Mouse (Mus musculus) cerebellum, postnatal 10 days (tissue): Measurements from ENCODE around the gene Hmg20b.
A peak's percentile ranks its signal among the peaks of the same experiment; 100 is the strongest.

Source experiments
- DNase-seq, 2 experiments: peaks; one replicate each; pipeline ENCODE4 v3.0.0; 2021; ENCODE audit warnings: mixed read lengths in 2 of 2

Gene Hmg20b

DNA sequence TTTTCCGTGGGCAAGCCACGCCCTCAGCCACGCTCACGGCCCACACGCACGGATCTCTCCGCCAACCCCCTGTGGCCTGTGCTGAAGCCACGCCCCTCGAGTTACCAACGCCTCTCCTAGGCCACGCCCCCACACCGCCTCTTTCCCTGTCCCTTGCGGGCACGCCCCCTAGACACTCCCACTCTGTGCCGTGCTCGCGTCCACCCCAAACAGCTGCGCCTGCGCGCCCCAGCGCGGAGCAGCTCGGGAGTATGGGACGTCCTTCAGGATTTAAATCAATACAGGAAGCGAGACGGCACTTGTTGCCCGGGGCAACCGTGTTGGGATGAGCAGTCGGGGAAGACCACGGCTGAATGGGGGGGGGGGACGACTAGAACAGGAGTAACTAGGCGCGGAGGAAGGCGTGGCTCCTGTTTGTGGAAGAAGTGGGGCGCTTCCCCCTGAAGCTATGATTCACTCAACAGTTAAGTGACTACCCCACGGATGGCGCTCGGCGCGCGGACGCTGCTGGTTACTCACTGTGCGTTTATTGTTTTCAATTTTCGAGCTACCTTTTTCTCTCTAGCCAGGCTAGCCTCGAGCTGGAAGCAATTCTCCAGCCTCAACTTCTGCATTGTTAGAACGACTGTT lies 28.4 kb upstream of the Hmg20b start:
- peak; percentile 100 for DNase-seq

DNA sequence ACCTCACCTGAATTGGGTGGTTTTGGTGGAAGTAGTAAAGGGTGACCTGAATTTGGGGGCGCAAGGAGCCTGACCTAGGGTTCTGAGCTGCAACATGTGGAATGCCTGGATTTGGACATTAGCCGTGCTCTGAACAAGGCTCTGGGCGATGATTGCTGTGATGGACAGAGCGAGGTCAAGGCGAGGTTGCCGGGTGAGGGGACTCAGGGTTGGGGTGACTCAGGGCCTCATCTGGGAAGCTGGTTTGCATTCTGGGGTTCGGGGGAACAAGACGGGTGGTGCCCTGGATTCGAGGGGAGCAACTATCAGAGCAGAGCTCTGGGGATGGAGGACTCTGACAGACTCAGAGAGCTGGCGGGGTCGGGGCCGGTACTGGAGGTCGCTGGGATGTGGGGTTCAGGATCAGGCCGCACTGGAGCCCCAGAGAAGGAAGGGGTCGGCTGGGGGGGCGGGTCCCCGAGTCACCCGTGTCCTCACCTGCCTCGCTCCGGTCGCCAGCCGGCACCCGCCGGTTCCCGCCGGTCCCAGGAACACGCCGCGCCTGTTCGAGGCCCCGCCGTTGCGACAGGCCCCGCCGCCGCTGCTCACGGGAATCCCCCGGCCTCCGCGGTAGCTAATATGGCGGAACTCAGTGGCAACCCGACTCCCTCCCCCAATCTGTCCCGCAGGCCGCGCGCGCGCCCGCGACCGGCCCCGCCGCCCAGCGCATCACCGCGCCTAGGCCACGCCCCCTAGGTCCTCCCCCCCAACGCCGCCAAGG lies 27.7 kb upstream of the Hmg20b start, which contains the start of gene Fzr1:
TSS of gene Fzr1 (minus strand) at position 724 of the 760 bp plus-strand sequence.
- DNase-seq: no peak

DNA sequence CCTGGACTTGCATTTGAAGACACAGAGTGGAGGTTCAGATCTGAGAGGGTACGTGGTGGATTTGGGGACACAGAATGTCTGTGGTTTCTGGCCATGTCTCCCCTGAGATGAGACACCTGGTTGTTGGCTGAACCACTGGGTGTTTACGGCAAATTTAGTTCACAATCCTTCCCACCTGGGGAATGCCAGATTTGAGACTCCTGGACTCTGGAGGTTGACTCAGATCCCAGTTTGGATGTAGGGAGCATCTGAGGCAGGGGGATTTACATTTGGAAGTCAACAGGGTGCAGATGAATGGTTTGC lies 27.0 kb upstream of the Hmg20b start:
- peak in 1 of 2 experiments; percentile 4 for DNase-seq

DNA sequence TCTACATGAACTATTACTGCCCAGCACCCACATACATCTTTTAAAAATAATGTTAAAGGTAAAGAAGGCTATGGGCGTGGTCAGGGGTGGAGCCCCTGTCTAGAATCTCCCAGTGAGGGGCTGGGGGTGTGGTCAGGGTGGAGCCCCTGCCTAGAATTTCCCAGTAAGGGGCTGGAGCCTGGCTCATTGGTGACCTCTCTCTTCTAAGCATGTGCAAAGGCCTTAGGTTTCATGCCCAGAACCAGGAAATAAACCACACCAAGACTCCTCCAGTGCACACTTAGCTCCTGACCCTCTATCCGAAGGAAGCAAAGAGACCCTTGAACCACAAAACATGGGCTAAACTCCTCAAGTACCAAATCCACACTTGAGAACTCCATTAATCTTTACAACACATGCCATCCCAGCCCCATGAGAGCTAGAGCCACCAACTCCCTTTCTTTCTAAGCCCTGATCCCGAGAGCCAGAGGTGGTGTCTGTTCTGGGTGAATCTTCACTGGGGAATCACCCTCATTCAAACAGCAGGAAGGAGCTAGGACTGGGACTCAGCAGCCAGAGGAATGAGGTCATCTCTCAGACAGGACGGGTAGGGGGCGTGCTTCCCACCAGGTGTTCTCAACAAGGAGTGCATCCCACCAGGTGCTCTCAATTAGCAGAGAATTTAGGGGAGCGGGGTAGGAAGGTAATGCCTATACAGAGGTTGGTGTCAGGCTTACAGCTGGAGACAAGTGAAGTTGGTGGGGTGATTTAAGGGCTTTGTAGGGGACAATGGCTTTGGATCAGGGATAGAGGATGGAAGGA lies 26.5 kb upstream of the Hmg20b start:
- peak in 1 of 2 experiments; percentile 39 for DNase-seq

DNA sequence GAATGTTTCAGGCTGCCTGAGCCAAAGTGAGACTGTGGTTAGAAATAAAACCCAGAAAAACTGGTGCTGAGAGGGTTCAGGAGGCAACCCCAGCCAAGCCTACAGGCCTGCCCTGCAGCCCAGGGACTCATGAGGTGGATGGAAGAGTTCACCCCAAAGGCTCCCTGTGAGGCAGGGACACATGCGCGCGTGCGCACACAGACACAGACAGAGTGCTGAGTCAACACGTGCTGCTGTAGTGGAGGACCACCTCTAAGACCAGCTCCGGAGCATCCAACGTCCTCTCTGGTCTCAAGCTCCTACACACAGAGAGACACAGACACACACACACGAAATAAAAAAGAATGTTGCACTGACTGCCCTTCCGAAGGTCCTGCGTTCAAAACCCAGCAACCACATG lies 25.0 kb upstream of the Hmg20b start:
- DNase-seq: no peak

DNA sequence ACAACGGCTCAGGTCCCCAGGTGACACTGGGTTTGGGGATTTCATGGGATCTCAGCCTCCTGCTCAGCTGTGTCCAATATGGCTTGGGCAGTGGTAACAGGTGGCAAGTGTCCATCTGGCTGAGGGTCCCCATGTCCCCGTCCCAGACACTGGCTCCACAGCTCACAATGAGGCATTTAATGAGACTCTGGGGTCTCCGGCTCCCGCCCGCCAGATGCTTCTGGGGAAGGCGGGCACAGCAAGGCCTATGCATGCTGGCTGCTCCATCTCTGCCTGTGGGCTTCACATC lies 16.9 kb upstream of the Hmg20b start:
- DNase-seq: peak; percentile 49 to 61

DNA sequence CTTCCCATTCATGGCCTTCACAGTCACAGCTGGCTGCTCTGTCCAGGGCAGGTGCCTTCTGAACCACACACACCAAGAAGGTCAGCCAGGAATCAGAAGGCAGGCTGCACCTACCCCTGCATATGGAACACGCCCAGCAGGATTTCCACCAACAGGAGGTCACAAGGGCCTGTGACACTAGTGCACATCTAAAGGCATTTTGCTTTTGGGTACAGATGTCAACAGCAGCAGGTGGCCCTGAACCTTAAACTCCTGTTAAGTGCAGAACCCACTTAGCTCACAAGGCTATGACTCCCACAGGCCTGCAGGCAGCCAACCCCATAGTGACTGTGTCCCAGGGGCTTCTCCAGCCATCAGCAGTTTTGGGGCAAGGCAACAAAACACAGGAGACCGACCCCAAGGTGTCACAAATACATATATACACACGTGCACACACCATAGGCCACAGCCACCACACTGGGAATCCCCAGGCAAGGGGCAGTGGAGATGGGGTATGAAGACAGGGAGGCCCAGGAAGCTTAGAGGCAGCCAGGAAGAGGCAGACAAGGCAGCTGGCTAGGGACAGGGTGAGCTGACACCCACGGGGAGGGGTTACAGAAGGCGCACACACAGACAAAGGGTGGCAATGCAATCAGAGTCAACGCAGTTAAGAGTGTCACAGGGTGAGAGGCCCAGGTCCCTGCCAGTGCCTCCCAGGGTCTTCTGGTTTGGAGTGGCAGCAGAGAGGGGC lies 16.4 kb upstream of the Hmg20b start:
- DNase-seq: no peak

DNA sequence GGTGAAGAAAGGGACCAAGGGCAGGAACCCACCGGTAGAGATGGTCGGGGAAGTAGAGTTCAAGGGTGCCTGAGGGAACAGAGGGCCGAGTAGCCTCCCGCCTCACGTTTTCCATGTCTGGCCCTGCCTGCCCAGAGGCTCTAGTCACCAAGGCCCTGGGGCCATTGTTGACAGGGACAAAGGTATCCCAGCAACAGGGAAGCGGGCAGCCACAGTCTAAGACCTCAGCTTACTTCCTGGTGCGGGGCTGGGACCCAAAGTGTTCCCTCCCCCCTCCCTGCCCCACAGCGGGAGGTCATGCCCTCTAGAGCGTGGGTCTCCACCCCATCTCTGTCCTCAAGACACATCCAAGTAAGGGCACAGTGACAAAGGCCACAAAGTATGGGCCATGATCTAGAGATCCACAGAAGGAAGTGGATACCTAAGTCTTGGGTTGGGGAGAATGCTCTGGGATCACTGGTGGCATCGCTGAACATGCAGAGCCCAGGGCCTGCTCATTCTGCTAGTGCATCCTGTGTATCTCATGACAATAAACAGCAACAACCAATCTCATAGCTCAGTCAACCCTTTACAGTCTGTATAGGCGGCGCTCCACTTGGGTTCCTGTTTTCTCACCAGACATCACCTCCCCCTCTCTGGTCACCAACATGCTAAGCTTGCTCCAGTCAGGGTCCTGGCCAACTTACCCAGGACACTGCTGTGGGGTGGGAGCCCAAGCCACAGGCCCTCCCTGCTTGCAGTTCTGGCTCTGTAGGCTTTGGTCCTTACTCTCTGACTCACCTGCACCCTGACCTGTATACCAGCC lies 15.6 kb upstream of the Hmg20b start, which contains the start of gene 4930404N11Rik:
TSS of gene 4930404N11Rik (minus strand) at position 145 of the 805 bp plus-strand sequence.
- peak; percentile 37 to 38 for DNase-seq

DNA sequence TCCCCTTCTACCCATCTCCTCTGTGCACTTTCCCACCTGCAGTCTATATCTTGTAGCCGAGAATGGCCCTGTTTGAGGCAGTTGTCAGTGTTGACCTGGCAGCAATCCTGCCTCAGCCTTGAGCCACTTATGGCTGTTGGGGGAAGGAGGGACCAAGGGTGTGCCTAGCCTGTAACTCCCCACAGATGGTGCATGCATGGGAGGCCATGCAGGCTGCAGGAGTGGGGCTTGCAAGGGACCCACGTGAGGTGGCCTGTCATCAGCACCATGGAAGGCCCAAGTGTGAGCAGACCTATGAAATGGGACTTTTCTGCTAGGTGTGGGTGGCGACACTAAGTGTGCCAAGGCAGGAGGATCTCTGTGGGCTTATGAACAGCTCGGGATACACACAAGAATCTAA lies 14.8 kb upstream of the Hmg20b start:
- peak in 1 of 2 experiments; percentile 56 for DNase-seq

DNA sequence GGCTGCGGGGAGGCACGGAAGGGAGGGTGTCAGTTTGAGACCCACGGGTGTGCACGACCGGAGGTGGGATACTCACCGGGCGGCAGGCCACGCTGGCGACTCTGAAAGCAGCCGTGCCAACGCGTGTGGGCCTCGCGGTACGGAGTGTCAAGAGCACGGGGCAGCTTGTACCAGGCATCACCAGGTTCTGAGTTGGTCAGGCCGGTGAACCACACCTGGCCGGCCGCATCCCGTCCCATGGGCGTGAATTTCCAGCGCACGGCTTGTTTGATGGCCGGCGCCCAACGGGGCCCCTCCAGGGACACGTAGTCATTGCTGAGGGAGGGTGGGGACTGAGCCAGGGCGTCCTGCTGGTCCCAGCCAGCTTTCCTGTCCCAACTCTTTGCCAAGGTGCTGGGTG lies 14.4 kb upstream of the Hmg20b start:
- peak; percentile 57 for DNase-seq

DNA sequence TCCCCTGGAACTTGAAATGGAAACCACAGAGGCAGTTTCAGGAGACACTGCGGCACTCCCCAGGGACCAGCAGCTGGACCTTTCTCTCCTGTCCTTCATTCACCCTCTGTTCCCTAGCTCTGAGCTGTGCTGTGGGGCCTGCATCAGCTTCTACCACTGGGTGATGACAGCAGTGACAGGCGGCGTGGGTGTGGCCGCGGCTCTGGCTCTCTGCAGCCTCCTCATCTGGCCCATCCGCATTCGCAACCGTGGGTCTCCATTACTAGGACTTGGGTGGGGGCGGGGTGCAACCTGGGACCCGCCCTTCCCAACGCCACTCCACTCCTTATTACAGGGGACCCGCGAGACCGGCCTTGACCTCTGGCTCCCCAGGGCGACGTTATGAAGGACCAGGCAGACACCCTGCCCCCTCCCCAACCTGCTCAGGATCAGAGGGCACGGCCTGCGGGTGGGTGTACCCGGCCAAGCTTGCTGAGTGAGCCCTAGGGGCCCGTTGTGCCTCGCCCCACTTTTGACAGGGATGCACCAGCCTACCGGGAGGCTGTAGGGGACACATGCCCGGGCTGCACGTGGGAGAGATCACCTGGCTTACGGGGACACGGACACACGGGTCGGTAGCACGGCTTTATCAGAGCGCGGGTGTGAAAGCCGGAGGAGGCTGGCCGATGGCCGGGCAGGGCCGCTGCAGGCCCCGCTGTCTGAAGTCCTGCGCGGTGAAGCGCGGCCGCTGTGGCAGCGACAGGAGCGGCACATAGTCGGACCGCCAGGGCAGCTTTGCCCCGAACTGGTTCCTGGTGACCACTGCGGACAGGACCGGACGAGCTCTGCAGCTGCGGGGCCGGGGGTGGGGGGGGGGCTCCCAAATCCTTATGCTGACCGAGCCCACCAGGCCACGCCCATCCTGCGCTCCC lies 13.4 kb upstream of the Hmg20b start:
- DNase-seq: peak in 1 of 2 experiments; percentile 32

DNA sequence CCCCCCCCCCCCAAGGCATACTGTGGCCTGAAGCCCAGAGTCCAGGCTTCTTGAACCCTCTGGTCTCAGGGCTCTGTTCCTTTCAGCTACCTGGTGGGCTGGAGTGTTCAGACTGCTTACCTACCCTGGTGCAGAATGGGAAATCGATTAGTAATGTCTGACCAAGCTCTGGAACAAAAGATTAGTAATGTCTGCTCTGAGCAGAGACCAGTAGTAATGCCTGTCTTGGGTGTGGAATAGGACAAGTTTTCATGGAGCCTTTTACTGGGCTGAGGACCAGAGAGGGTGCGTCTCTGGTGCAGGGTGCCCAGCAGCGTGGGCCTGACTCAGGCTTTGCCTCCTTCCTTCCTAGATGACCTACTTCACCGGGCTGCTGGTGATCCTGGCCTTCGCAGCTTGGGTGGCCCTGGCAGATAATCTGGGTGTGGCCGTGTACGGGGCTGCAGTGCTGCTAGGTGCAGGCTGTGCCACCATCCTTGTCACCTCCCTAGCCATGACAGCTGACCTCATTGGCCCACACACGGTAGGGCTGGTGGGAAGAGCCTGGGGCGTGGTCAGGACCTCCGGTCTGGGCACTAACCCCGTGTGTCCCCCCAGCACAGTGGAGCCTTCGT lies 12.2 kb upstream of the Hmg20b start:
- DNase-seq: no peak

DNA sequence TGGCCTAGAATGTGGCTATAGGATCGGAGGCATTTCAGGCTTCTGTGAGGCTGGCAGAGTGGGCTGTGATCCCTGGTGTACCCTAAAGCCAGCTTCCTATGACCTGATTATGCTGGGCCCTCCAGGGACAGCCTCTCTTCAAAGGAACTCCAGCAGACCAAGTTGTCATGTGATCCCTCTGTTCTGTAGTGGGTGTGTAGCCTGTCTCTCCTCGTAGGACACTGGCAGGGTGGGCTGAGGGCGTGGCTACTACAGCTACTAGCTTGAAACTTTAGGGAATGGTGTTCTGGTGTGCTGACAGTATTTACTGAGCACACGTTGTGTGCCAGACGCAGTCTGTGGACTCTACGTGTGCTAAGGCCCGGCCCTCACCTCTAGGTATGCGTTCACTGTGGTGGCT lies 10.4 kb upstream of the Hmg20b start:
- no peak for DNase-seq

DNA sequence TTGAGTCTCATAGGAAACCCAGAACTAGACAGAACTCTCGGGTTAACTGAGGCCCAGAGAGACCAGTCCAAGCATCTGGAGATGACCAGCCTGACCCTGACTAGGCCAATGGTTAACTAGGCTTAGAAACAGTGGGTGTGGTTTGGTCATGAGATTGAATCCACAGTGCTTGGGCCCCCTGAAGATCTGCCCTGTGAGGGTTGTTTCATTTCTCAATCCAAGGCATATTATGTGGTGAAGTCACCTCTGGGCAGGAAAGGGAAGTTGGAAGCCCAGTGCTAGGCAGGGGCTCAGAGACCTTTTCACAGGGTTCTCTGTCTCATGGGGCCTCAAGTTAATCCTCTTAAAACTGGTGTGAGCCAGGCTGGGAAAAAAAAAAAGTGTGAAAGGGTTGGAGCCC lies 8.6 kb upstream of the Hmg20b start:
- DNase-seq: no peak

DNA sequence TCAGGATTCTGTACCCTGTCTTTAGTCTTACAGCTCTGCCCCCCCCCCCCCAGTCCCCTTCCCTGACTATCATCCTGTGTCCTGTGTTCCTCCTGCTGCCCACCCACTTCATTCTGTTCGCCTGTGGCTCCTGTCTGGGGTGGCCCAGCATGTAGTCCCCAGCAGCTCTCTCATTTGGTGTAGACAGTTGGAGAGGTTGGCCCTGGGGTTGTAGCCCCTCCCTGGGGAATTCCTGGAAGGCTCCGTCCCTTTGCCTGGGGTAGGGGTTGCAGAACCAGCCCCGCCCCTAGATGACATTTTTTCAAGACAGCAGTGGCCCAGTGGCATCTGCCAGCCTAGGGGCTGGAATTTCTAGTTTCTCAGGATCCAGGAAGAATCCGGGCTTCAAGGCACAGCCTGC lies 7.9 kb upstream of the Hmg20b start:
- DNase-seq: no peak

DNA sequence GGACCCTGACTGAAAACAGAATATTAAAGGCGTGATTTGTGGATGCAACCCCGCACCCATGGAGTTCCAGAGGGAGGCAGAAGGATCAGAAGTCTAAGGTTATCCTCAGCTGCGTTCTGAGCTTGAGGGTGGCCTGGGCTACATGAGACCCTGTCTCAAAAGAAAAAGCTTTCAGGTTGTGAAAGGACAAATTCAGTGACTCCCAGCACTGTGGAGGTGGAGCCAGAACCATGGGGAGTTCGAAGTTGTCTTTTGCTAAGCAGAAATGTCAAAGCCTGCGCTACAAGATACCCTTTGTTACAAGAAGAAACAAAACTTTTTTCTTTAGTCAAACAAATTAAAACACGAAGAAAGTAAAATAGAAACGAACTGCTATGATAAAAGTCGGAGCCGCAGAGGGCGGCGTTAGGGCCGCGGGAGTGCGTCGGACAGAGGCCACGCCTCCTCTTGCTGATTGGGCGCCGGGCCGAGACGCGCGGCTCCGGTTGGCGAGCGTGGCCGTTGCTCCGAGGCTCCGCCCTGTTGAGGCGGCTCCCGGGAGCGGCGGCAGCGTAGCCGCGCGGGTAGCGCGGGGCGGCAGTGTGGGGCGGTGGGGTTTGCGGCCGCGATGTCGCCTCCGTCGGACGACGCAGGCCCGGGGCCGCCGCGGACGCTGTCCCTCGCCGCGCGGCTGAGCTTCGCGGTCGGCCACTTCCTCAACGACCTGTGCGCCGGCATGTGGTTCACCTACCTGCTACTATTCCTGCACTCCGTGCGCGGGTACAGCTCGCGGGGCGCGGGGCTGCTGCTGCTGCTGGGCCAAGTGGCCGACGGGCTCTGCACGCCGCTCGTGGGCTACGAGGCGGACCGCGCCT lies 6.9 kb upstream of the Hmg20b start, which contains the start of gene Mfsd12:
TSS of gene Mfsd12 (plus strand) at position 501 of the 854 bp plus-strand sequence.
- DNase-seq: peak; percentile 98

DNA sequence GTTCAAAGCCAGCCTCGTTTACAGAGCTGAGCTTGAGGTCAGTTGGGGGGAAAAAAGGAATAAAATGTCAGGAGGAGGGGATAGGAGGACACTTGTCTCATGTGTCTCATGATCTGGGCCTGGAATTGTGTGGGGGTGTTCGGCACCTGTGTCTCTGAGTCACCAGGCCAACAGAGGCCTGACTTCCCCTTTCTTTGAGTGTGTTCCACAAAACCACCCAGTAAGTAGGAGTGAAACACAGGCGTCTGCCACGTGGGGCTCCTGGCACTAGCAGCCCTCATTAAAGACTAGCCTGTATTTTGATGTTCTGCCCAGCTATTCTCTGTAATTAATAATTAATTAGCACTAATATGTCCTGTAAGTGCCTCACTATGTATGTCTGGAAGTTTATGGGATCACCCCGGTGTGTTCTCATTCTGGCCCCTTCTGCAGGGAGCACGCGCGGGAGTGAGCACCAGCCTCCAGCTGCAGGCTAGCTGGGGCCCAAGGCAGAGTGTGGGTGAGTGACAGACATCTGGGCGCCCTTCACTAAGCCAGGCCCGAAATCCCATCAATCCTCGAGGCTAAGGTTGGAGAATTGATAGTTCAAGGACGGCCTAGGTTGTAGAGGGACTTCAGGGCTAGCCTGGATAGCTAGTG lies 6.2 kb upstream of the Hmg20b start:
- no peak for DNase-seq

DNA sequence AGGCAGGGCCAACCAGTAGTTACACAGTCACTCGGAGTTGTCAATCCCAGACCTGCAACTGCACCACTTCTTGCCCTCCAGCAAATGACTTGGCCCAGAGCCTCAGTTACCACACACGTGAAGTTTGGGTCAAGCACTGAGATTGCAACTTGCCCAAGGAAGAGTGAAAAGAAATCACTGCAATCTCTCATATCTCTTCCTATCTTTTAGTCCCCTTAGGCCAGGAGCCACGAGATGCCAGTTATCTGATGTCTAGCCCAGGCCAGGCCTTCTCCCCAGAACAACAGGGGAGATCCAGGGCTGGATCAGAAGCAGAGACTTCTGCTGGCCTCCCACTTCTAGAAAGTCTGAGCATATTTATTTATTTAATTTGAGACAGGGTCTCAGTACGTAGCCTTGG lies 5.3 kb upstream of the Hmg20b start:
- DNase-seq: no peak
